Mouse (Mus musculus): ENCODE results near the gene Gm17949.
"Not testable (repeated sequence)": the region's sequence is repeated elsewhere in the genome, so short reads cannot be mapped to it uniquely, and the experiment has no call there.

Gene Gm17949

DNA sequence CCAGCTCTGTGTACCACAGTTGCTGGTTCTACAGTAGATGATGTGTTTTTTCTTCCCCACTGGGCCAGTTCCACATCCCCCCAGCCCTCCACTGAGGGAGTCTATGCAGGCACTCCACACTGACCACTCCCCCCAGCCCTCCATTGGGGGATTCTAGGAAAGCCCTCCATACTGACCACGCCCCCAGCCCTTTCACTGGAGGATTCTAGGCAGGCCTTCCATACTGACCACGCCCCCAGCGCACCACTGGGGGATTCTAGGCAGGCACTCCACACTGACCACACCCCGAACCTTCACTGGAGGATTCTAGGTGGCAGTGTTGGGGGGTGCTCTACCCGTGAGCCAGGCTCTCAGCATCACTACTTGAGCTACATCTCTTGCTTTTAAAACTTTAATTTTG, 36.1 kb downstream of the Gm17949 start:
- no peak for DNase-seq (ENCODE audit: low spot score)

DNA sequence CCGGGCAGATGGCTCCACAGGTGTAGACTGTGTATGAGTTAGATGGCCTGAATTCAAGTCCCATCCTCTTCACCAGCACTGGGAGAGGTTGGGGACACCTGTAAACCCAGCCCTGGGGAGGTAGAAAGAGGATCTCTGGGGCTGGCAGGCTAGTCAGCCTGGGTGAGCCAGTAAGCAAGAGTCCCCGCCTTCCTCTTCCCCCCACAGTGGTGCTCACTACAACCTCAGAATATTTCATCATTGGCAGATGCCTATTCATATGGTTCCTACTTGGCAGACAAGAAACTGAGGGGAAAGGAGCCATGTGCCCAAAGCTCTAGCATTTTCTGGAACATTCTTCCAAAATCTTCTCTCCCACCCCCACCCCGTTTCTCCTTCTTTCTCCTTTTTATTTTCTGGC, 37.5 kb downstream of the Gm17949 start:
- DNase-seq (ENCODE audit: low spot score), result no peak

DNA sequence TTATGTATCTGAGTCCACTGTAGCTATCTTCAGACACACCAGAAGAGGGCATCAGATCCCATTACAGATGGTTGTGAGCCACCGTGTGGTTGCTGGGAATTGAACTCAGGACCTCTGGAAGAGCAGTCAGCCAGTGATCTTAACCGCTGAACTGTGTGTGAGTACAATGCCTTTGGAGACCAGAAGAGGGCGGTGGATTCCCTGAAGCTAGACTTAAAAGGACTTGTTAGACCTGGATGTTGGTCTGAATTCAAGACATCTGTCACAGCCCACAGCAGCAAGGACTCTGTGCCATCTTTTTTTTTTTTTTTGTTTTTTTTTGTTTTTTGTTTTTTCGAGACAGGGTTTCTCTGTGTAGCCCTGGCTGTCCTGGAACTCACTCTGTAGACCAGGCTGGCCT, 40.4 kb downstream of the Gm17949 start:
- DNase-seq (ENCODE audit: low spot score), result not testable (repeated sequence)

DNA sequence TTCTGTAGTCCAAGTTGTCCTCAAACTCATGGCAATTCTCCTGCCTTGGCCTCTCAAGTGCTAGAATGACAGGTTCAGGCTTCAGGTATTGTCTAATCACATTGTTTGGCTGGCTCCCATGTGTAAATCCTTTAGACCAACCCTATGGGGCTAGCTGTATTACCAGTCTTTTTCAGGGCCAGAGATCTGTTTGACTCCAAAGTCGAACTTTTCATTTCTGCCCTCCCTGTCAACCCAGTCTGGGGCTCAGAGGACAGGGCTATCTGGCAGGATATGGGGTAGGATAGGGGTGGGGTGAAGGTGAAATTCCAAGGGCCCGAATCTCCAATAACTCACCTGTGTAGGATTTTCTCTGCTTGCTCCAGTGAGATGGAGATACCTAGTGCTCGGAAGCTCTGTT, 45.0 kb downstream of the Gm17949 start:
- DNase-seq (ENCODE audit: low spot score), result no peak

DNA sequence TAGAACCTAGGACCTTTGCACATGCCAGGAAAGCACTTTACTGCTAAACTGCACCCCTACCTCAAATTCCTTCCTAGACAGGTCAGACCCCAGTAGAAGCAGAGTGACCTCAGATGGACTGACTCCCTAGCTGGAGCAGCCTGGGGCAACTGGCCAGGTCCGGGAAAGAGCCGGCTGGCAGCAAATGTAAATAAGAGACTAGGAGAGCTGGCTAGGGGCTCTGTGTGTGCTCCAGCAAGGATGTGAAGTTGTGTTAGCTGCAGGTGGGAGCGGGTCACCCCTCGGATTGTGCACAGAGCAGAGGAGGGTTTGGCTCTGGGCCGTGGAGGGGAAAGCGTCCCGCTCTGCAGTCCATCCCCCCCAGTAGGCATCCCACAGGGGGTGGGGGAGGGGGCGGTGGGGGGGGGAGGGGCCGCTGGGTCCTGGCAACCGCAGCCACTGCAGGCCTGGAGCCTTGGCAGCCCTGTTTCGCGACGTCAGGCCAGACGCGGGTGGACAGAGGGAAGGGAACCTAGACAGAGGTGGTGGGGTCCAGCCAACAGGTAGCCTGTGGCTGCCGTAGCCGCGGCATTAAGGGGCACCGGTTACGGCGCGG, 47.7 kb downstream of the Gm17949 start, which contains the start of gene Crb3:
Gene Crb3 (plus strand): TSS at position 215 of the 595 bp plus-strand sequence.
- DNase-seq (ENCODE audit: low spot score), result peak; percentile 34

DNA sequence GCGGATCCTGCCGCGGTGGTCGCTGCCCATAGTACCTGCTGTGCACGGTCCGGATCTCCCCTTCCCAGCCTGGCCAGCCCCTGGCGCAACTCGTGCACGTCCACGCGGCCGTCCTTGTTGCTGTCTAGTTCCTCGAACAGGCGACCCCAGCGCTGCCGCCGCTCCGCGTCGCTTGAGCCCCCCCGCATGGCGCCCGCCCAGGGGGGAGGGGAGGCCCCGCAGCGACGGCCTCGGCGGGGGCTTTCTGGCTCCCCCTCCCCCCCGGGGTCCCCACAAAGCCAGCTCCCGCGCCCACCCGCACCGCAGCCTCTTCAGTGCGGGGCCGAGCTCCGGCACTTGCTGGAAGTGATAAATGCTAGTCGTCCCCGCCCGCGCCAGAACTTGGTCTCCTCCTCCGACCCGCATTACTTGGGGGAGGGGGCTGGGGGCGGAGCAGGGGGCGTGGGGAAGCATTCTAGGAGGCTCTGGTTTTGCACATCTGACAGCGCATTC, 48.3 kb downstream of the Gm17949 start, which contains the start of gene Slc25a23:
Gene Slc25a23 (minus strand): TSS at position 378 of the 492 bp plus-strand sequence.
- peak; percentile 66 for DNase-seq (ENCODE audit: low spot score)

DNA sequence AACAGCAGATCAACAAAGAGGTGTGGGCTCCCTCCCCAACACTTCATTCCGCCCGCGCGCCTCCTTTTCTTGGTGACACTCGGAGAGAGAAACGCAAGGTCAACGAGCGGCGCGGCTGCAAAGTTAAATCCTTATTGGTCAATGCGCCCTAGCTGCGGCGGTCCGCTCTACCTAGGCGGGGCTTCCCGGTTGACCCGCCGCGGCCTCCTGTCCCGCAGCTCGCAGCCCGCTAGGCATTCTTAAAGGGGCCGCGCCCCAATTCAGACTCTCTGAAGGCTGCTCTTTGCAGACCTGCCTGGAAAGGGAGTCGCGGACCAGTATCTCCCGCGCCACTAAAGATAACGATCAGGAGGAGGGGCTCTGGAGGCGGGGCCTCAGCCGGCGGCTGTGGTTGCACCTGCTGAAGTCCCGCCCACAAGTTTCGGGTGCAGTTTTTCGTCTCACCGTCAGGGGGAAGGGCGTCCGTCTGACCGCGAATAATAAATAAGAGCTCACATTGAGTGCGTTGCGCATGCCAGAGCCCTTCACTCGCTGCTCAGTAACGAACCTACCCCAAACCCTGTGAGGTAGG, 49.0 kb downstream of the Gm17949 start:
- peak; percentile 94 for DNase-seq (ENCODE audit: low spot score)

DNA sequence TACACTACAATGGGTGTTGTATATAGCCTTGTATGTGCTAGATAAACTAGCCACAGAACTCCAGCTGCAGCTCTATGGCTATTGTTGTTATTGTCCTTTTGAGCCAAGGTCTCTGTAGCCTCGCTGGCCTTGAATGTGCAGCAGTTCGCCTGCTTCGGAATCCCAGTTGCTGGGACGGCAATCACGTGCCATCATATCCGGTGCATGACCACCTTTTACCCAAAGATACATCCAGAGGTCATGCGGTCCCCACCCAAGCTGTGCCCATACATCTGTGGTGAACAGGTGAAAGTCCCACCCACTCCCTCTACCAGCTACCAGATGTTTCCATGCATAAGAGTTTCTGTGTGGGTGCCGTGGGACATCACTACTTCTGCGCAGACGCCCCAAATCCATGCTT, 49.8 kb downstream of the Gm17949 start:
- peak; percentile 59 for DNase-seq (ENCODE audit: low spot score)

DNA sequence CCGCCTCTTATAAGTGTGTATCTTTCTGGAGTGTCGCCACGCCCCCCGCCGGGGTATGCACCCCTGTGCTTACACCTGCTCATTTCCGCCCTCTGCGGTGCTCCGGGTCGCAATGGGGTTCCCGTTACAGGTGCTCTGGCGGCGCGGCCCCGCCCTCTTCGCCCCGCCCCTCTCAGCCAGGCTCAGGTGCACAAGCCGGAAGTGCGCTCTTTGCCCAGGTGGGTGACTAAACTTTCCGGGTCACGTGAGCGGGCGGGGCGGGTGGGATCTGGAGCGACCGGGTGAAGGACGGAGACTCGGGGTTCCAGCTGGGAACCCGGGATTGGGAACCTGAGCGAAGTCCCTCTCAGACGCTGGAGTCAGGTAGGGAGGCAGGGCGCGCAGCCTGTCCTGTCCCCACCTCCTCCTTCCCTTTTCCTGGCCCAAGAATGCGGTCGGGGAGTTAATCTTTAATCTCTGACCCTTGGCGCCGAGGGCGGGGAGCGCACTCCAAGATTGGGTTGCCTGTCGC, 50.8 kb downstream of the Gm17949 start:
- DNase-seq (ENCODE audit: low spot score), result no peak

DNA sequence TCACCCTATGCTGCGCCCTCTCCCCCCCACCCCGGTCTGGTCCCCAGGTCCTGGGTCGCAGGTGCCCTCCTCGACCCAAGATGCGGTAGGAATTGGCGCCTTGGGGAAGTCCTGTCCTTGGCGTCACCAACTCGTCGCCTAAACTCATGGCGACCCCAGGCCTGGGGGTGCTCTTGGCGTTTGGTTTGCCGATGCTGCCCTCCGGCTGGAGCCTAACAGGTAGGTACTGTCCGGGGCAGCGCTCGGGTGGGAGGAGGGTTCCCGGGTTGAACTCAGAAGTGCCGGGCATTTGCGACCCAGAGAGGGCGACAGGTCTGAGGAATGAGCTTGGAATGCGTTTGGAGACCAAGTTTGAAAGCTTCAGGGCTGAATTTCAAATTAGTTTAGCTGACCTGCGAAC, 51.3 kb downstream of the Gm17949 start:
- DNase-seq (ENCODE audit: low spot score), result no peak

DNA sequence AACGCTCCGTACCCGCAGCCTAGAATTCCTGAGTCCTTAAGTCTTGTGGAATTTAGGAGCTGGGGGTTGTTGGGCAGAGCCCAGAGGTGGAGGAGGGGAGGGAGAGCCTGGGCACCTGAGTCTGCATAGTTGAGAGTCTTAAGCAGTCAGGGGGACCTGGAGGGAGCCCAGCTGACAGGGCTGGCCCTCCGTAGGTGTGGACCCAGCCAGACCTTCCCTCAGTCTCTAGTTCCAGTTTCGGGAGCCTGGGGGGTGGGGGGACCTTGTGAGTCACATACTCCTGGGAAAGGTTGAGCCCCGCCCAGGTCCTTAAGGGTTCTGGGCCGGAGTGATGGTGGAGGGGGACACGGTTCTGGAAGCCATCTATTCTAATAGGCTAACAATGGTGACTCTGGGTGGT, 51.8 kb downstream of the Gm17949 start:
- DNase-seq (ENCODE audit: low spot score), result no peak

DNA sequence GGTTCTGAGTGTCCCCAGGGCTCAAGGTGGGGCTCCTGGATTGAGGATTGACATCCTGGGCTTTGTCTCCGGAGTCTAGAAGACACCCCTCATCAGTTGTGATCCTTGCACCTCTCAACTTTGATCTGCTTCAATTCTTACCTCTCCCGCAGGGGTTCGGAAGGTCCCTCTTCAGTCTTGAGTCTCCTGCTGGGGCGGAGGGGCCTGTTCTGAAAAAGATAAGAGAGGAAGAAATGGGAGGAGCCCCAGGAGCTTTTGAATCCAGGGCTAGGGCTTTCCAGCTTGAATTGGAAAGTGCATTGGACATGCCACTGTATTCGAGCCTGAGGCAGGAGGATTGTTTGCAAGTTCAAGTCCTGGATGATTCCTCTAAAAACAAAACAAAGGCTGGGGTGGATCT, 55.6 kb downstream of the Gm17949 start:
- no peak for DNase-seq (ENCODE audit: low spot score)

DNA sequence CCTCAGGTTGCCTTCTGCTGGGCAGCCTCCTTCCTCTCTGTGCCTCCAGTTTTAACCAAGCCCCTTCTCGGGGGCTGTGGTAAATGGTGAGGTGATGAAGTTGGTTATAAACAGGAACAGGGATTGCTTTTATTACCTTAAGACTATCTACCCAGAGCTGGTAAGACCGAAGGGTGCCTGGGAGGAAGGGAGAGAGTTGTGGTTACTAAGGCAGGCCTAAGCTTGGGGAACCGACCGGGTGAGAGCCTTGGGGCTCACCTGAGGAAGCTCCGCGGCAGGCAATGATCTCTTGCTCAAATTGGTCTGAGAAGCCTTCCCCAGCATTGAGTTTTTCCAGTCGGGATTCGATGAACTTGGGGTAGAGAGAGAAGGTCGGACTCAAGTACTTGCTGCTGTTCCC, 59.0 kb downstream of the Gm17949 start:
- no peak for DNase-seq (ENCODE audit: low spot score)

DNA sequence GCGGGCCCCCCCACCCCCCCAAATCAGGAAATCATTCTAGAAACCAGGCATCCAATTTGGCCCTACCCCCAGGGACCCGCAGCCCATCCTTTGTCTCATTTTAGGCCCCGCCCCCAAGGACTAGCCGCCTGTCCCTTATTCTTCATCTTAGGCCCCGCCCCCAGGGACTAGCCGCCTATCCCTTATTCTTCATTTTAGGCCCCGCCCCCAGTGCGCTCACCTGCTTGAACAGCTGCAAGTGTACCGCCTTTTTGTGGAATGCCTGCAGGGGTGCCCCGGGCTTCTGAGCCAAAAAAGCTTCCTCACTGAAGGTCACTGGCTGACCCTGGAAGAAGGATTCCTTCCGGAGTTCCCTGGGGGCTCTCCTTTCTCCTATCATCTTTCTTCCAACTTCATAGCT, 59.4 kb downstream of the Gm17949 start:
- no peak for DNase-seq (ENCODE audit: low spot score)

Data from ovary, adult 18-20 months (tissue).